Mouse (Mus musculus) kidney, adult 2 months (tissue): ENCODE measurements at regions not wholly inside any gene's neighbourhood (a gene's known extent, or its start where the extent isn't known, plus 50 kb on each side); places are given as distances from the start of the nearest gene placed in this dataset.

Experiments used
- CTCF ChIP-seq: fragments of 200-500 bp; conservative IDR thresholded peaks from 2 replicates; pipeline ENCODE4 v1.5.1; 2011; ENCODE audit warnings: low read depth, mild to moderate bottlenecking, control low read depth, low read length, moderate library complexity, mixed read lengths; ENCODE audit not compliant: insufficient read depth, insufficient read length
- POLR2A ChIP-seq: fragments of 200-500 bp; IDR thresholded peaks from one replicate; pipeline ENCODE4 v1.6.1; 2011; ENCODE audit warnings: low read depth, low read length, control low read depth

DNA sequence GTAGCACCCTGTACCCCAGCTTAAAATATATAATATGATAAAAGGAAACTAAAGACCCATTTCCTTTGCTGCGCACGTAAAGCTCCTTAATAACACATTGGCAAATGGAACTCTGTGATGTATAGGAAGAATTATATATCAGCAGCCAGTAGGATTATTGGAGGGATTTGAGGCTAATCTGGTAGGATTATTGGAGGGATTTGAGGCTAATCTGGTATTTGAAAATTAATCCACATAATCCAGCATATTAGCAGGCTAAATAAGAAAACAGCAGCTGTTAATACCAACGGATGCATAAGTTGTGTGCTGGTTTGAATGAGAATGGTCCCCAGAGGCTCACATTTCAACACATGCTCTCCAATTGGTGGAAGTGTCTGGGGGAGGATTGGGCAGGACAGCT lies 80.3 kb downstream of the Ramp3 start:
- TF ChIP-seq CTCF (no peak), POLR2A (no peak)
